Mouse (Mus musculus) kidney, embryonic 15.5 days (tissue): Measurements from ENCODE around the gene Kcnn1. TPM values are rescaled to one million over a fixed set of nuclear protein-coding genes. Genes with fewer than 3 reads are reported as not detected.
A peak's percentile ranks its signal among the peaks of the same experiment; 100 is the strongest.

Source experiments
- ATAC-seq: fragments of 200-750 bp; cut with Nextera tagmentation; replicated peaks from 2 replicates; pipeline ENCODE4 v1.8.0; 2017; ENCODE audit warnings: moderate TSS enrichment; ENCODE audit not compliant: low FRiP score
- H3K27ac ChIP-seq: fragments of 300-500 bp; sonication (generic); 2 replicates; pipeline ENCODE4 v1.5.1; 2015; ENCODE audit warnings: mild to moderate bottlenecking, inconsistent platforms
- H3K27me3 ChIP-seq: fragments of 300-500 bp; sonication (generic); 2 replicates; pipeline ENCODE4 v1.6.1; 2015; ENCODE audit warnings: inconsistent platforms
- H3K36me3 ChIP-seq: fragments of 300-500 bp; sonication (generic); 2 replicates; pipeline ENCODE4 v1.6.1; 2015; ENCODE audit warnings: inconsistent platforms
- H3K4me1 ChIP-seq: fragments of 300-500 bp; sonication (generic); 2 replicates; pipeline ENCODE4 v1.6.1; 2015; ENCODE audit warnings: inconsistent platforms
- H3K4me2 ChIP-seq: fragments of 300-500 bp; sonication (generic); 2 replicates; pipeline ENCODE4 v1.6.1; 2015; ENCODE audit warnings: moderate library complexity, mild to moderate bottlenecking, inconsistent platforms
- H3K4me3 ChIP-seq: fragments of 300-500 bp; sonication (generic); replicated peaks from 2 replicates; pipeline ENCODE4 v1.5.1; 2015; ENCODE audit warnings: mild to moderate bottlenecking, inconsistent platforms
- H3K9ac ChIP-seq: fragments of 300-500 bp; sonication (generic); 2 replicates; pipeline ENCODE4 v1.6.1; 2015; ENCODE audit warnings: mild to moderate bottlenecking, inconsistent platforms
- H3K9me3 ChIP-seq: fragments of 300-500 bp; sonication (generic); replicated peaks from 2 replicates; pipeline ENCODE4 v1.6.1; 2016; ENCODE audit warnings: inconsistent platforms
- WGBS: fragments of 180-500 bp; shearing (Covaris S2); methylation state at CpG from one replicate; pipeline ENCODE4 v1.1.7; 2015; ENCODE audit warnings: mixed read lengths; 5-methylcytosine and 5-hydroxymethylcytosine counted together
- polyA plus RNA-seq: library from polyadenylated mRNA; unstranded; fragments of >200 nt; fragmentation: Nextera tagmentation; extraction: Ambion mirVana; gene quantifications from 2 replicates; pipeline ENCODE4 v1.2.1, GENCODE M21; 2015

Gene Kcnn1
- 2.6 and 2.9 TPM in 2 replicates for polyA plus RNA-seq

DNA sequence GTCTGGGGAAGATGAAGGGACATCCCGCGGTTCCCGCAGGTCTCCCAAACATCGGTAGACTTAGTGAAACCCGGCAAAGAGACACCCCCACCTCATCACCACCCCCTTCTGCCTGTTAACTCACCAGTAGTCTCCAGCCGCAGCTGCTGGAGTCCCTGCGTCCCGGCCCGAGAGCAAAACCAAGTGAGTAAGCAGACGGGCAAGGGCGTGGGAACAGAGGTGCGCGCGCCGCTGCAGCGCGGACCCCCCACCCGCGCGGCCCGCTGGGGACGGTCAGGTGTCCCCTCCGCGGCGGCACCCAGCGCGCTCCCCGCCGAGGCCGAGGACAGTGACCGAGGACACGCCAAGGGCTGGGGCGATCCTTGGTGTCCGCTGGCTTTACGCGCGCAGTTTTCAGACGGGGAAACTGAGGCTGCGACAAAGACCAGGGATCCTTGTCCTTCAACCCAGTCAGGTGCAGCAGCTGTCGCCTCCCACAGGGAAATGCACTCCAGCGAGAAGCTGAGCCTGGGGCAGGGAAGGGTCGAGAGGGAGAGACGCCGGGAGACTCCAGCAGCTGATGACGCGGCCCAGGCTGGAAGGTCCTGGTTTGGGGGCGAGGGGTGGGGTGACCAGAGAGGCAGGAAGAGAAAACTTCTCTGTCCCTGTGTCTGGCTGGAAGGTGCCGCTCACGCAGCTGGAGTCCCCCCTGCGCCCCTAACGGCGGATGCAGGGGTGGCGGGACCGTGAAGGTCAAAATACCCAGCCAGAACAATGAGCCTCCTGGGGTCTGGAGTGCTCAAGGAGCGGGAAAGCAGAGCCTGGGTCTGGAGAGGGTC is at the start of gene Kcnn1:
Gene Kcnn1 (minus strand): TSS at position 435 of the 818 bp plus-strand sequence.
- H3K4me1 ChIP-seq, result peaks cover 61% of the 10 kb centered on the region
- H3K27me3 ChIP-seq, result peaks cover 38% of the 10 kb centered on the region
- under 1% methylated on average over 55 of the region's 55 CpGs for WGBS
- H3K27ac ChIP-seq, result no peak within 1 kb of the TSS
- no peaks in the 10 kb centered on the region for H3K9me3 ChIP-seq
- peak within 1 kb of the TSS; percentile 46 for H3K9ac ChIP-seq
- H3K36me3 ChIP-seq, result peaks cover 7% of the 10 kb centered on the region; the same call in 1 of the 2 replicates
- H3K4me3 ChIP-seq, result peak within 1 kb of the TSS; percentile 63
- peak within 1 kb of the TSS; percentile 90 for H3K4me2 ChIP-seq
- ATAC-seq, result no peak

DNA sequence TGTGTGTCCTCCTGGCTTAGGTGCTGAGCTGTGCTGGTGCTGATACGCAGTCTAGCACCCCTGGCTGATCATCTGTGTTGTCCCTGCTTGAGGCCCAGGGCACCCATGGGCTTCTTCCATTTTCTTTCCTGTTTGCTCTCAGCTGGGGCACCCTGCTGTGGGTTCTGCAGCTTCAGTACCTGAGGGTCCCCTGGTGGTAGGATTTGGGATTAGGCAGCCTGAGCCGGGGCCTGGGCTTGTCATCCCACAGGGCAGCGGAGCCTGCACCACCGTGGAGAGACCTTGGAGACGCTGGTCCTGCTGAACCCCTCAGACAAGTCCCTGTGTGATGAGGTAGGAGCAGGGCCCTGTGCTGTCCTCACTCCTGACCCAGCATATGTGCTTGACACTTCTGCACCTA is 48.5 kb upstream of the Kcnn1 start:
- no peak overlapping the region for H3K4me2 ChIP-seq
- no peaks in the 10 kb centered on the region for H3K9me3 ChIP-seq
- peaks cover 6% of the 10 kb centered on the region for H3K4me1 ChIP-seq
- no peak overlapping the region for H3K4me3 ChIP-seq
- no peak overlapping the region for H3K27ac ChIP-seq
- 76% methylated on average over 5 of the region's 5 CpGs for WGBS
- no peaks in the 10 kb centered on the region for H3K27me3 ChIP-seq
- H3K36me3 ChIP-seq, result peaks cover 65% of the 10 kb centered on the region
- no peak for ATAC-seq
- no peak overlapping the region for H3K9ac ChIP-seq

DNA sequence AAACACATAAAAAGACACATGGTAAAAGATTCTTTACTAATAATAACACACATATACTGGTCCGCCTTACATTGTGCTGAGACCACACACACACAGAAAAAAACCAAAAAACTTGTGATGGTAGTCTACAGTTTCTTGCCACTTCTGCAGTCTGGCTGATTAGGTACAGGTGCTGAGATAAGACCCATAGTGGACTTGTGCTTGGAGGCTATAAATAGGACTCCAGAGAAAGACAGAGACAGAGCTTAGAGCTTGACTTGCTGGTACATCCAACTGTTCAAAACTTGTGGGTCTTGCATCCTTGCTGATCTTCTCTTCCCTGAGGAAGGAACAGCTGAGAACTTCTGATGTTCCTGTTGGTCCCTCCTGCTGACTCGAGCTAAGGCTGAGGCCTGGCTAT is 44.5 kb upstream of the Kcnn1 start:
- H3K4me3 ChIP-seq, result no peak overlapping the region
- ATAC-seq, result no peak
- peaks cover 19% of the 10 kb centered on the region for H3K4me1 ChIP-seq
- no peaks in the 10 kb centered on the region for H3K9me3 ChIP-seq
- H3K27ac ChIP-seq, result no peak overlapping the region
- peaks cover 25% of the 10 kb centered on the region for H3K36me3 ChIP-seq
- 88% methylated on average over 2 of the region's 2 CpGs for WGBS
- peaks cover 6% of the 10 kb centered on the region for H3K27me3 ChIP-seq
- H3K4me2 ChIP-seq, result no peak overlapping the region
- H3K9ac ChIP-seq, result no peak overlapping the region

DNA sequence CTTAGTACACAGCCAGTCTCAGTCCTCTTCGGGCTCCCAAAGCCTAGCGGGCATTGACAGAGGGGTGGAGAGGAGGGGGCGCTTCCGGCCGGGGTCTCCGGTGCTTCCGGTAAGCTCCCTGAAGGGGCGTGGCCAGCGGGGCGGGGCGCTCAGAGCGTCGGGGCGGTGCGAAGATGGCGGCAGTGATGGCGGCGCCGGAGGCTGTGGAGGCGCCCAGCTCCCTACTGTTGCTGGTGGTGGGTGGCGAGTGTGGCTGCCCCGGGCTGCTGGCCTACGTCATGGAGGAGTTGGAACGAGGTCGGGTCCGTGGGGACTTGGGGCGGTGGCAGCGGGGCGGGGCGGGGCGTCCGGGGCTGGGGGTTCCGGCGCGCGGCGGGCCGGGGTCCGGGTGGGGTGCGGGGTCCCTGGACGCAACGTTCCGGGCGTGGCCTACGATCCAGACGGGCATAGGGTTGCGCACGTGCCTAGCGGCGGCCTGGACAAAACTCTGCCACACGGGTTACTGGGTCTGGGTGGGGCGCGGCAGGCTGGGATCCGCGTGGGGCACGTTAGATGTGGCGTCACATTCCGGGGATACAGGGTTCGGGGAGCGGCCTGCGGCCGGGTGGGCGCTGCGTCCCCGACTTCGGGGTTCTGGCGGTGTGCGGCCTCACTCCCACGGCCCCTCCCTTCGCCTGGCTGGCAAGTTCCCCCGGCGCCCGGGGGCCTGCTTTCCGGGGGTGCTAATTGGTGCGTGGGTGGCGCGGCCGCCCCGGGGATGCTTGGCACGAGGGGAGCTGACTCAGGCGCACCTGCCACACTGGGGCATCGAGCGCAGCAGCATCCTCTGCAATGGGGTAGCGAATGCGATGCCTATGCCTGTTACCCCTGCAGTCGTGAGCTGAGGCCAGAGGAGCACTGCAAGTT is 43.0 kb upstream of the Kcnn1 start, which contains the start of gene Map1s:
Gene Map1s (plus strand): TSS at position 102 of the 906 bp plus-strand sequence.
- peak within 1 kb of the TSS; percentile 93 for H3K4me3 ChIP-seq
- peak within 1 kb of the TSS; percentile 87 for H3K9ac ChIP-seq
- H3K27me3 ChIP-seq, result peaks cover 11% of the 10 kb centered on the region
- H3K36me3 ChIP-seq, result peaks cover 10% of the 10 kb centered on the region; the same call in 1 of the 2 replicates
- WGBS, result under 1% methylated on average over 86 of the region's 86 CpGs
- peak; percentile 93 for ATAC-seq
- peak within 1 kb of the TSS; percentile 93 for H3K4me2 ChIP-seq
- H3K9me3 ChIP-seq, result no peaks in the 10 kb centered on the region
- peaks cover 19% of the 10 kb centered on the region for H3K4me1 ChIP-seq
- H3K27ac ChIP-seq, result peak within 1 kb of the TSS; percentile 93

DNA sequence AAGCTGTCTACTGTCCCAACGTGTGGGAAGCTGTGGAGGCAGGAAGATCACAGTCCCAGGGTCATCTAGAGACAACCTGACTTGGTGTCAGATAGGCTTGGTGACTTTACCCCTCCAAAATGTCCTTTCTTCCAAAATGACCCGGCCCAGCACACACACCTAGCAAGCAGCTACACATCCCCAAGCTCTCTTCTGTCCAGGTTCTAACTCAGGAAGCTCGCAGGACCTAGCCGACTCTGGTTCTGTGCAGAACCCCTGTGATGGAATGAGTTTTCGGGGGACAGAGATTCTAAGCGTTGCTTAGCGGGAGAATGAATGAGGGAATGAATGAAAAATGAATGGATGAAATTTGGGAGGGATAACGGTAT is 42.4 kb upstream of the Kcnn1 start:
- 15% methylated on average over 8 of the region's 8 CpGs for WGBS
- H3K4me2 ChIP-seq, result peak overlapping the region; percentile 93
- peak overlapping the region; percentile 93 for H3K4me3 ChIP-seq
- peak overlapping the region; percentile 87 for H3K9ac ChIP-seq
- peak overlapping the region; percentile 93 for H3K27ac ChIP-seq
- H3K36me3 ChIP-seq, result peaks cover 5% of the 10 kb centered on the region; the same call in 1 of the 2 replicates
- no peaks in the 10 kb centered on the region for H3K9me3 ChIP-seq
- ATAC-seq, result peak; percentile 27; the same call in 1 of the 2 replicates
- H3K27me3 ChIP-seq, result peaks cover 11% of the 10 kb centered on the region
- H3K4me1 ChIP-seq, result peaks cover 19% of the 10 kb centered on the region

DNA sequence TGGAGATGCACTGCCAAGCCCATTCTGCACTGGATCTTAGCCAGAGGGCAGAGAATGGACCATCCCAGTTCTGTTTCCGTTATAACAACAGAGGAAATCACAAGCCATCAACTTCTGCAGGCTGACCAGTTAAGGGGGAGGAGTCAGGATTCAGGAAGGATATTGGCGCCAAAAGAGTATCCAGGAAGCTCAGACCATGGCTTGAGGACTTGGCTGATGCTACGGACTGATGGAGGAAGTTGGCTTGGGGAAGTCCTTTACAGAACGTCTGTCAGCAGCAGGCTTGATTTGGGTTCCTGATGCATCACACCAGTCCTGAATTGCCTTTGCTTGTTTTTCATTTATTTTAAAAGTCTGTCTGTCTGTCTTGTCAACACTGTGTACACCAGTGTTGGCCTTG is 41.5 kb upstream of the Kcnn1 start:
- peaks cover 11% of the 10 kb centered on the region for H3K27me3 ChIP-seq
- 51% methylated on average over 4 of the region's 4 CpGs for WGBS
- no peak for ATAC-seq
- no peak overlapping the region for H3K4me2 ChIP-seq
- H3K36me3 ChIP-seq, result peaks cover 5% of the 10 kb centered on the region; the same call in 1 of the 2 replicates
- H3K9me3 ChIP-seq, result no peaks in the 10 kb centered on the region
- H3K4me1 ChIP-seq, result peaks cover 19% of the 10 kb centered on the region
- H3K27ac ChIP-seq, result 0 out of 2 replicates have a peak overlapping the region, but pooled peaks have one; percentile 93
- no peak overlapping the region for H3K9ac ChIP-seq
- no peak overlapping the region for H3K4me3 ChIP-seq

DNA sequence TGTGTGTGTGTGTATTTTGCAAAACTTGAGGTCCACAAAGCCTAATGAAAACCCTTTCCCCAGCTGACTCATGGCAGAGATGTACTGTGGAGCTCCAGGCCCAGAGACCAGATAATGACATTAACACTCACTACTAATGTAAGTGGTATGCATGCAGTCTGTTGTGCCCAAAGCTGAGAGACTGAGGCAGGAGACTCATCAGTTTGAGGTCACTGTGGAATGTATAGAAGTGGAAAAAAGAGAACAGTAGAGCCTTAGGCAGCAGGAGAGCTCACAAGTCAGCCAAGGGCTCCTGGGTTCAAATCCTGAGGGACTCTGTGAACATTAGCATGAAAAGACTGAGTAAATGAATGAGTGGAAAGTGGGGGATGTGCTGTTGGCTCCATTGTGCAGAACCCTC is 40.5 kb upstream of the Kcnn1 start:
- Histone ChIP-seq H3K4me2 (no peak overlapping the region), H3K27ac (no peak overlapping the region), H3K9me3 (no peaks in the 10 kb centered on the region), H3K27me3 (peaks cover 11% of the 10 kb centered on the region), H3K36me3 (no peaks in the 10 kb centered on the region), H3K4me3 (no peak overlapping the region), H3K4me1 (peaks cover 20% of the 10 kb centered on the region), H3K9ac (no peak overlapping the region)
- ATAC-seq, result no peak

DNA sequence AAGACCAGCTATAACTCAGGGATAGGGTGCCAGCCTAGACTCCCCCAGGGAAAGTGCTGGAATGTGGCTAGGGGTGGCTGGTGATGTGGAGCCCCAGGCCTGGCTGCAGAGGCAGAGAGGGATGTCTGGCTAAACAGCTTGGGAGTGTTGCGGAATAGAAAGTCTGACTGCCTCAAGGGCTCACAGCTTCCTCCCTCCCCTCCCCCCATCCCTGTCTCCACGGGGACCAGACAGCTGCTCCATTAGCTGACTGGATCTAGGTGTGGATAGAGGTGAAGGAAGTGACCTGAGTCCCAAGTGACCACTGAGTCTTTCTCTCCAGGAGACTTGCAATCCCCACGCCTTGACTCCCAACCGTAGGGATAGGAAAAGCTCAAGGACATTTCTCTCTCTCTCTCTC is 40.1 kb upstream of the Kcnn1 start:
- no peak overlapping the region for H3K27ac ChIP-seq
- whole genome bisulfite sequencing, result 47% methylated on average over 4 of the region's 4 CpGs
- no peak for ATAC-seq
- H3K36me3 ChIP-seq, result no peaks in the 10 kb centered on the region
- H3K9me3 ChIP-seq, result no peaks in the 10 kb centered on the region
- peaks cover 11% of the 10 kb centered on the region for H3K27me3 ChIP-seq
- H3K4me2 ChIP-seq, result no peak overlapping the region
- H3K9ac ChIP-seq, result no peak overlapping the region
- H3K4me1 ChIP-seq, result peaks cover 25% of the 10 kb centered on the region
- no peak overlapping the region for H3K4me3 ChIP-seq

DNA sequence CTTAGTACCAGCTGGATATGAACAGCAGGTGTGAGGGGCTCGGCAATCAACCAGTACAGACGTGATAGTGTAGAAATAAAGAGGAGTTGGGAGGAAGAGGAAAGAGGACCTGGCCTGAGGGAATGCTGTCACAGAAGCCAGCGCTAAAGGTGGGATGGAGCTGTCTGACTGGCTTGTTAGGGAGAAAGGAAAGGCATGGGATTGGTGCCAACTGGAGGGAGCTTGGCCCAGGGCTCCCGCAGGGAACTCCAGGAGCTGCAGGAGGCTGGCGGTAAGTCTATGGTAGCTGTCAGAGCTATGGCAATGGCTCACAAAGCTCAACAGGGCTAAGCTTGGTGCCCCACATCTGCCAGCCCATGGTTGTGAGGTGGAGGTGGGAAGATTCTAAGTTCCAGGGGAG is 39.2 kb upstream of the Kcnn1 start:
- H3K27ac ChIP-seq, result no peak overlapping the region
- H3K9me3 ChIP-seq, result no peaks in the 10 kb centered on the region
- H3K4me3 ChIP-seq, result no peak overlapping the region
- H3K4me2 ChIP-seq, result no peak overlapping the region
- H3K9ac ChIP-seq, result no peak overlapping the region
- no peak for ATAC-seq
- peaks cover 11% of the 10 kb centered on the region for H3K27me3 ChIP-seq
- H3K4me1 ChIP-seq, result peaks cover 25% of the 10 kb centered on the region
- H3K36me3 ChIP-seq, result no peaks in the 10 kb centered on the region
- 27% methylated on average over 5 of the region's 5 CpGs for WGBS

DNA sequence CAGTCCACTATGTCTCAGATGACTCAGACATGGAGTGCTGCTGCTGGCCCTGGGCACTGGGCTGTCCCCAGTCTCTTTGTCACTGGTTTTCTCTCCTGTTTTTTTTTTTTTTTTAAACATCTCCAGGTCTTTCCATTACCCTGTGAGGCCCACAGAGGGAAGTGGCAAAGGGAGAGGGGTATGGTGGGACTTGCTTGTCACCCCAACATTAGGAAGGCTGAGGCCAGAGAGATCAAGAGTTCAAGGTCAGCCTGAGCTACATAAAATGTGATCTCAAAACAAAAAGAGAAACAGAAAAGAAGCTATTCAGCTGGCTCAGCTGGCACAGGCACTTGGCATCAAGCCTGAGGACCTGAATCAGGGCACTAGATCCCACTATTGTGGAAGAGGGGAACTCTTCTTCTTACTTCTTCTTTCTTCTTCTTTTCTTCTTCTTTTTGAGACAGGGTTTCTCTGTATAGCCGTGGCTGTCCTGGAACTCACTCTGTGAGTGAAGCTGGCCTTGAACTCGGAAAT is 37.9 kb upstream of the Kcnn1 start:
- H3K4me1 ChIP-seq, result peaks cover 22% of the 10 kb centered on the region
- no peak for ATAC-seq
- no peak overlapping the region for H3K9ac ChIP-seq
- H3K9me3 ChIP-seq, result no peaks in the 10 kb centered on the region
- 72% methylated on average over 2 of the region's 2 CpGs for WGBS
- peaks cover 11% of the 10 kb centered on the region for H3K27me3 ChIP-seq
- H3K4me3 ChIP-seq, result no peak overlapping the region
- no peak overlapping the region for H3K4me2 ChIP-seq
- peaks cover 3% of the 10 kb centered on the region; the same call in 1 of the 2 replicates for H3K36me3 ChIP-seq
- H3K27ac ChIP-seq, result no peak overlapping the region

DNA sequence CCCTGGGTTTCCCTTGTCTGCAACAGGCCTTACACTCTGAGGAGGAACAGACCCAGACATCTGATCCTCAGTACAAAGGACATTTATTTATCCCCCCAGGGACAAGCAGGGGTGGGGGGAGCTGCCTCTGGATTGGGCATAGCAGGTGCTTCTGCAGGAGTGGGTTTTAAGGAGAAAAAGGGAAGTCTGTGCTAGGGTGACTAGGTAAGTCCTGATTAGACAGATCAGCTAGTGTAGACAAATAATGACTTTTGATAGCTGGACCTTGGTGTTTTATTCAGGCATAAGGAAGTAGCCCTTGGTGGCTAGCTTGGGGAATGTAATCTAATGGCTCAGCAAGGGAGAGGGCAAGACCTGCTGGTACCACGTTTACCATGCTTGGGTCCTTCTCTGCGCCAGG is 36.2 kb upstream of the Kcnn1 start:
- H3K4me2 ChIP-seq, result no peak overlapping the region
- H3K4me3 ChIP-seq, result no peak overlapping the region
- ATAC-seq, result no peak
- H3K4me1 ChIP-seq, result peaks cover 23% of the 10 kb centered on the region
- no peak overlapping the region for H3K9ac ChIP-seq
- H3K27me3 ChIP-seq, result peaks cover 11% of the 10 kb centered on the region
- peaks cover 20% of the 10 kb centered on the region for H3K36me3 ChIP-seq
- no peaks in the 10 kb centered on the region for H3K9me3 ChIP-seq
- H3K27ac ChIP-seq, result no peak overlapping the region
- WGBS, result 83% methylated on average over 2 of the region's 2 CpGs
